Mouse (Mus musculus): ENCODE measurements around the gene Olfr437. TPM values are rescaled to one million over a fixed set of nuclear protein-coding genes. Genes with fewer than 3 reads are reported as not detected.

Olfr437 gene
- not detected in 2 replicates for polyA plus RNA-seq (2015; fragmentation: Nextera tagmentation; extraction: Ambion mirVana)

GRCm38 (mm10) chr6:43162982-43163381 is at the start of gene Olfr437:
Gene Olfr437 (plus strand): TSS chr6:43163282.

GRCm38 (mm10) chr6:43146267-43146666 is 16.8 kb upstream of the Olfr437 start, which contains the start of gene Olfr237-ps1:
Gene Olfr237-ps1 (plus strand): TSS chr6:43146567.

GRCm38 (mm10) chr6:43171840-43172239 is 8.8 kb downstream of the Olfr437 start, which contains the start of gene Olfr13:
Gene Olfr13 (plus strand): TSS chr6:43172140.

GRCm38 (mm10) chr6:43196781-43197180 is 33.7 kb downstream of the Olfr437 start, which contains the start of gene Olfr435:
Gene Olfr435 (plus strand): TSS chr6:43197146.

GRCm38 (mm10) chr6:43212873-43213272 is 49.8 kb downstream of the Olfr437 start, which contains the start of gene Olfr434:
Gene Olfr434 (plus strand): TSS chr6:43213021.

Other genes starting within 250 kb of the Olfr437 start
- gene Olfr446, start 241.9 kb upstream of the Olfr437 start, polyA plus RNA-seq (2015; fragmentation: Nextera tagmentation; extraction: Ambion mirVana), result not detected in 2 replicates
- not detected in 2 replicates for gene Olfr444, start 214.2 kb upstream of the Olfr437 start, polyA plus RNA-seq (2015; fragmentation: Nextera tagmentation; extraction: Ambion mirVana)
- not detected in 2 replicates for gene Olfr441, start 56.9 kb upstream of the Olfr437 start, polyA plus RNA-seq (2015; fragmentation: Nextera tagmentation; extraction: Ambion mirVana)
- not detected in 2 replicates for gene Olfr237-ps1, start 16.7 kb upstream of the Olfr437 start, polyA plus RNA-seq (2015; fragmentation: Nextera tagmentation; extraction: Ambion mirVana)
- not detected in 2 replicates for gene Olfr13, start 8.9 kb downstream of the Olfr437 start, polyA plus RNA-seq (2015; fragmentation: Nextera tagmentation; extraction: Ambion mirVana)
- not detected in 2 replicates for gene Olfr435, start 33.9 kb downstream of the Olfr437 start, polyA plus RNA-seq (2015; fragmentation: Nextera tagmentation; extraction: Ambion mirVana)
- gene Olfr434, start 49.7 kb downstream of the Olfr437 start, polyA plus RNA-seq (2015; fragmentation: Nextera tagmentation; extraction: Ambion mirVana), result not detected in 2 replicates
- gene Olfr47, start 68.2 kb downstream of the Olfr437 start, polyA plus RNA-seq (2015; fragmentation: Nextera tagmentation; extraction: Ambion mirVana), result not detected in 2 replicates
- 2.2 and 2.3 TPM in 2 replicates for gene Arhgef5, start 102.3 kb downstream of the Olfr437 start, polyA plus RNA-seq (2015; fragmentation: Nextera tagmentation; extraction: Ambion mirVana)
- gene Nobox, start 146.3 kb downstream of the Olfr437 start, polyA plus RNA-seq (2015; fragmentation: Nextera tagmentation; extraction: Ambion mirVana), result 0.21 TPM in 1 of 2 replicates, not detected in the other

Data from skeletal muscle tissue, postnatal 0 days (tissue).